Mouse (Mus musculus): ENCODE measurements around the gene B4galnt2. TPM values are rescaled to one million over a fixed set of nuclear protein-coding genes. Genes with fewer than 3 reads are reported as not detected.
A peak's percentile ranks its signal among the peaks of the same experiment; 100 is the strongest.
"Not testable (repeated sequence)": the region's sequence is repeated elsewhere in the genome, so short reads cannot be mapped to it uniquely, and the experiment has no call there.

B4galnt2 gene
- total RNA-seq, 2 experiments from 2014 or later = not detected

DNA sequence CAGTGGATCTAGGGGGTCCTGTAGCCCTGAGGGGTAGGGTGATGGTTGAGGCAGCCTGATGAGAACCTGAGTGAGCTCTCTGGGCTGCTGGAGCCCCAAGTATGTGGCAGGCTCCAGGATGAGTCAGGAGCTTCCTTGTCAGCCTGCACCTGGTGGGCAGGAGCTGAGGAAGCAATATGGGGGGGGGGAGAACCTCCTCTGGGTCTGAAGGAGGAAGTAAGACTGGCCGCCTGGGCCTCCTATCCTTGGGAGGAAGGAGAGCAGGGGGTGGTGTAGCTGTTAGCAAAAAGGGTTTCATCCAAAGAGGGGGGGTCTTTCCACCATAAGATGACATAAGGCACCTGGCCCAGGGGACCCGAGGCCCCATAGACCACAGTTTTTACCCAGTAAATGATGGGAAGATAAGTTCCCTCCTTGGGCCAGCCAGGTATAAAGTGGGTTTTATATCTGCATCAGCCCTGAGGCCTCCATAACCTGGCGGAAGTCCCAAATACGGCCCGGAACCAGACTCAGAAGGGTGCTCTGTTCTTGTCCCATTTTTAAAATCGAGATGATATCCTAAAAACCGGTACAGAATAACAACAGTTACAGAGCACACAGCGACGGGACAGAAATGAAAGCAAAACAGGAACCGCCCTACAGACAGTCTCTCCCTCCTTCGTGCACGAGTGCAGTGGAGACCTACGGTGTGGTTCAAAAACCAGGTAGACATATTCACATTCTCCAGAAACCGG lies 18.1 kb downstream of the B4galnt2 start:
- DNase-seq (ENCODE audit: low spot score in 2 of 2) = no peak

DNA sequence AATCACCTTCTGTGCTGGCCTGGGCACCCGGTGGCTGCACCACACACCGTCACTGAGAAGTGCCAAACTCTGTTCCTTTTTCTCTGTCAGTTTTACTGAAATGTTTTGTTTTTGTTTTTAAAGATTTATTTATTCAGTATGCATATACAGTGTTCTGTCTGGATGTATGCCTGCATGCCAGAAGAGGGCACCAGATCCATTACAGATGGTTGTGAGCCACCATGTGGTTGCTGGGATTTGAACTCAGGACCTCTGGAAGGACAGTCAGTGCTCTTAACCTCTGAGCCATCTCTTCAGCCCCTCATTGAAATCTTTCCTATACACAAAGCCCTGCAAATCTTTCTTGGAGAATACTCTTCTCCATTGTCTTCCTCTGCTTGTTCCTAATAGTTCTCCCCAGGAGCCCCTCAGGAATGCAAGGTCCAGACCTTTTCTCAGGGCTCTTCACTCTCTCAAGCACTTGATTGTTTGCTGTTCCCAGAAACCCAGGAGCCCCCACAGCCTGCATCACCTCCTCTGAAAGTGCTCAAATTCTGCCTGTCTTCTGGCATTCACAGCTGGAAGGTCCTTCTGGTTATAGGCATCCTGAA lies 24.1 kb downstream of the B4galnt2 start:
- DNase-seq (ENCODE audit: low spot score in 2 of 2) = no peak

DNA sequence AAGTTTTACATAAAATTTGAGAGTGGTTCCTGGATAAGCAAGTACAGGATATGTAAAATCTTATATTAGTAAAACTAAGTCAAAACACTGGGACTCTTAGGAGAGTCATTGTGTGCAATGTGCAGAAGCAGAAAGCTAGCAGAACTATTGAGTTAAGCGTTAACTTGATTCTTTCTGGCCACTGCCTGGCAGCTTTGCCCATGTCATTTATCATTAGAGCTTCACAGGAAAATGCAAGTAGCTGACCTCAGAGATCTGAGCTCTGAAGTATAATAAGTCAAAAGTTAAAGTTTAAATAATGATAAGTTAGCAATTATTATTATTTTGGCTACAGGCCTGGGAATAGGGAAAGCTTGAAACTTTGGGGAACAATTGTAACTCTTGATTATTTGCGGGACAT lies 34.8 kb downstream of the B4galnt2 start:
- DNase-seq (ENCODE audit: low spot score in 2 of 2) = not testable (repeated sequence)

DNA sequence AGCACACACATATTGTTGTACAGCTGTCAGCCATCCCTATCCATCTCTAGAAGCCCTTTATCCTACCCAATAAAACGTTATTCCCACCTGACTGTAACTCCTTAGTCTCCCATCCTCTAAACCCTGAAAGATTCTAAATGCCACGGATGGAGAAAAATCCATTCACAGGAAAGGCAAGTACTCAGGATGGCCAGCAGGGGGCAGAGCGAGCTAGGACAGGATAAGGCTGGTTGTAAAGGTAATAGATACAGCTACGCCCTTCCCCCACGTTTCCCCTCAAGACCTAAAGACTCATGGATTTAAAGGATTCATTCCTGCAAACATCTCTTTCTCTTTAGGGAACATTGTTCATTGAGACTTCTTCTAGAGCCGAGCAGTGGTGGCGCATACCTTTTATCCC lies 38.4 kb downstream of the B4galnt2 start:
- DNase-seq (ENCODE audit: low spot score in 2 of 2) = peak; percentile 6 to 29

DNA sequence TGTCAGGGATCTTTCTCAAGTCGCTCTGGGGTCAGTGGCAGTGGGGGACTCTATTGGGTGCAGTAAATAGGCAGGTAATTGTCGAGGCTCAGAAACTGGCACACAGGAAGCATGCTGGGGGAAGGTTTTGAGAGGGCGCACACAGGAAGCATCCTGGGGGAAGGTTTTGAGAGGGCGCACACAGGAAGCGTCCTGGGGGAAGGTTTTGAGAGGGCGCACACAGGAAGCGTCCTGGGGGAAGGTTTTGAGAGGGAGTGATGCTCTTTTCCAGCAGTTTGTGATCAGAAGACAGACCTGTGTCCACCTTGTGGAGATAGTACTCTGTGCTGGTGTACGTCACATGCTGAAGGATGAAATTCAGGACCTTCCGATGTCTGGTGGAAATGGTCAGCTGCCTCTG lies 38.9 kb downstream of the B4galnt2 start:
- no peak for DNase-seq (ENCODE audit: low spot score in 2 of 2)

GRCm38 (mm10) chr11:95869918-95870470 lies 44.7 kb downstream of the B4galnt2 start:
- no peak for DNase-seq (ENCODE audit: low spot score in 2 of 2)

GRCm38 (mm10) chr11:95869442-95869841 lies 45.2 kb downstream of the B4galnt2 start:
- DNase-seq (ENCODE audit: low spot score in 2 of 2) = no peak

DNA sequence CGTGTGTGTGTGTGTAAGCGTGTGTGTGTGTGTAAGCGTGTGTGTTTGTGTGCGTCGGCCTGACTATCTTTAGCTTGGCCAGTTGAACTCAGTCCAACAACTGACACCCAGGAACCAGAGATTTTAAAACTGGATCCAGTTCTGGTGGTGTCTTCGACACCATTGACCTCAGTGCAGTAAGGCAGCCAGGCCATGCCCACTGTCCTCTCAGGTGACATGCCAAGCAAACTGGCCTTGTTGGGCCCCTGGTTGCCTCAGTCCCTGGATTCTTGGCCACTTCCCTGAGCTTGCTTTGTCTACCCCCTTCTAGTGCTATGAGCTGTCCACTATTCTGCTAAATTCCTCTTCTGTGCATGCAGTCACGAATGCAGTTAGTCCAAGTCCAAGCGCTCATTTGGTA lies 53.3 kb downstream of the B4galnt2 start:
- no peak for DNase-seq (ENCODE audit: low spot score in 2 of 2)

DNA sequence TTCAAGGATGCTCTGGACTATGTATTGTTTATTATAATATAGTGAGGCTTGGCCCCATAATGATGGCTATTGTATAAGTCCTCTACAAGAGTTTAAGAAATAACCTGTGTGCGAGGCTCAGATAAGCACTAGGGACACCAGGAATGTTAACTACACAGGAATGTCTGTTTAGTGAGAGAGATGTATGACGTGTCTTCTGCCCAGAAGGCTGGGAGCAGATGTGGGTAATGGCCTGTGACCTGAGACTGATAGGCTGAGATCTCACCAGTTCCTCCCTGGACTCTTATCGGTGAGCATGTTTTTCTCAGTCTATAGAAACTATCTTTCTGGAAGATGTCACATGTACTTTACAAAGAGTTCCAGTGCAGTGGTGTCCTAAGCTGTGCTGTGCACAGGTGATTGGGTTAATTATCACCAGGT lies 54.6 kb downstream of the B4galnt2 start:
- DNase-seq (ENCODE audit: low spot score in 2 of 2) = no peak

GRCm38 (mm10) chr11:95859468-95859855 lies 55.2 kb downstream of the B4galnt2 start:
- DNase-seq (ENCODE audit: low spot score in 2 of 2) = peak in 1 of 2 experiments; percentile 49

DNA sequence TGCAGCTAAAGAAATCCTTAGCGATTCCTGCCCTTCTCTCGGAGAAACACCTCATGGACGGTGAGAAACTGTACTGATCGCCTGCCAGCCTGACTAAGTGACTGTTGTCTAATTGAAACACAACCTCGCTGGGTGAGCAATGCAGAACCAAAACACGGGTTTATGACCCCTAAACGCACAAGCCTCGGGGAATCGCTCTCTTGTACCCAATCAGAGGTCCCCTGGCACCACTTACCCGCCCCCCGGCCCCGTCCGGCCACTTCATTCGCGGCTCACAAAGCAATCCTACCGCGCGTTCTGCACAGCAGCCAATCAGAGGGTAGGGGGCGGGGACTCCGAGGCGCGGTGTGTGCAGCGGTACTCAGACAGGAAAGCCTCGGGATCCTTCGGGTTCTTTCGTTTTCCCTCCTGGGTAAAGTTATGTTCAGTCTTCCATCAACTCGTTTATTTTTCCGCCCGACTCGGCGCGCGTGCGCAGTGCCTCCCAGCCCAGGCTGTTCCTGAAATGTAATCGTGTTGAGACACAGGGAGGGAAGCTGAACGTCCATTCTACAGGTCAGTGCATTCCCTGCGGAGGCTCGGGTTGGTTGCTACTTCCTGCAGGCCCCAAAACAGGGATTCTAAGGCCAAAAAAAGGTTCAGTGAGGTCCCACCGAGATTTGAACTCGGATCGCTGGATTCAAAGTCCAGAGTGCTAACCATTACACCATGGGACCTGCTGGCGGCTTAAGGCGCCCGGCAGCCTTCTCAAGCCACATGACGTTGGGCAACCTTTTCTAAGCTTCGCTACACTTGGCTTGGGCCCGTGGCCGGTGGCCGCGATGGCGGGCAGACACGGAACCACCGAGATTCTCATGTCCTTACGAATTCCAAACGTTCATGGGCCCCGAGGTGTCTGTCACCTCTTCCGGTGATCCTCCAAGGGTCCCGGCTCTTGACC lies 55.9 kb downstream of the B4galnt2 start:
- DNase-seq (ENCODE audit: low spot score in 2 of 2) = peak; percentile 93 to 98

DNA sequence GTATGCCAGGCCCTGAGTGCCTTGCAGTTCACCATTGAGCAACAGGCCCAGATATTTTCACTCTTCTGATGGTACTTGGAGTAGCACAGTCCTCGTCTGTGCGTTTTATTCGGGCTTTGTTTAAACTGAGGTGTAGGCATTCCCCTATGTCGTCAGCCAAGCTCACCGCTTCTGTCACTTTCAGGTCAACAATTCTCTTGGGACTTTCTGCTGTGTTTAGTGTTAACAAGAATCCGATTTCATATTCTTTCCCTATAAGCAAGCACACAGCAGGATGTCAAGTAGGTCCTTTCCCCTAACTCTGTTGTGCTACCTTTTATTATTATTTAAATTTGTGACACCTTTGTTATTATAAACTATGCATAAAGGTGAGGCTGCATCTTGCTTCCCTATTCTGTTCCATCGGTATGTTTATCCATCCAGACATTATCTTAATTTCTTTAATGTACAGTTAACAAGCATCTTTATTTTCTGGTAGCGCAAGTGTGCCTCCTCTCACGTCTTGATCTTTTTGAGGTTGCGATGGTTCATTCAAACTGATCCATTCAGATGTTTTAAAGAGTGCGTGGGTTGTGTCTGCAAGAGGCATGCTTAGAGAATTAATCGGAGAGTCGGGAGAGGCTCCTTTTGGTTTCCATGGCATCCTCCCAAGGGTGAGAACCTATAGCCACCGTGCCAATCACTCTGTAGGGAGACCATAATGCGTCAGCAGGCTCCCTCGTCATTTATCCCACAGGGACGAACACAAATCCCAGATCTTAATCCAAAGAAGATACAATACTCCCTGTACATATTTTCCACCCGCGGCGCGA lies 56.8 kb downstream of the B4galnt2 start:
- no peak for DNase-seq (ENCODE audit: low spot score in 2 of 2)

DNA sequence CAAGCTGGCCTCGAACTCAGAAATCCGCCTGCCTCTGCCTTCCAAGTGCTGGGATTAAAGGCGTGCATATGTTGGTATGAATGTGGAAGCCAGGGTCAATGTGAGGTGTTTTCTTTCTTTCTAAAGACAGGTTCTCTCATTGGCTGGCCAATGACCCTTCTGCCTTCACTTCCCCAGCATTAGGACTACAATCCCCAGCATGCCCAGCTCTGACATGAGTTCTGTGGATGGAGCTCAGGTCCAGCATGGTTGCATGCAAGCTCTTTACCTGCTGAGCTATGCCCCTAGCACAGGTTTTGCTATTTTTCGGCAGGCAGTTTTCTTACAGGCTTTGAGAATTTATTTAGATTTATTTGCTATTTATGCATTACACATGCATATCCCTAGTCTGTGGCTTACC lies 57.4 kb downstream of the B4galnt2 start:
- no peak for DNase-seq (ENCODE audit: low spot score in 2 of 2)

DNA sequence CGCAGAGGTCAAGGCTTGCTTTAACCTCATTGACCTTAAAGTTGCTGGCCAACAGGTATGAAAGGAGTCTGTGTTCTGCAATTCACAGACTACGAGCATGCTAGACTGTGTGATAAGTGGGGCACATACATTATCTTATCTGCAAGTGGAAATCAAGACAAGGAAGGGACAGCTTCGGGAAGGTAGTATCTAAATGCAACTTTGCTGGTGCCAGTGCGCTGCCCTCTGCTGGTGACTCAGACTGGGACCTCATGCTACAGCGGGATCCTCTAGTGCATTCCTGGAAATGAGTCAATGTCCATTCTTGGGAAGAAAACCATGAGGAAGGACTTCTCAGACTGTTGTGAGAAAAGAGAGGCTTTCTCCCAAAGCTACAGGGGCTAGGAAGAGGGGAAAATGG lies 61.0 kb downstream of the B4galnt2 start:
- peak in 1 of 2 experiments; percentile 52 for DNase-seq (ENCODE audit: low spot score in 2 of 2)

- DNase-seq (ENCODE audit: low spot score in 2 of 2) = no peak
These were observed 63.8 kb downstream of the B4galnt2 start for GRCm38 (mm10) chr11:95850898-95851297.

- DNase-seq (ENCODE audit: low spot score in 2 of 2) = no peak
These were observed 69.8 kb downstream of the B4galnt2 start for GRCm38 (mm10) chr11:95844935-95845334.

- no peak for DNase-seq (ENCODE audit: low spot score in 2 of 2)
These were observed 71.2 kb downstream of the B4galnt2 start for GRCm38 (mm10) chr11:95843421-95843950.

DNA sequence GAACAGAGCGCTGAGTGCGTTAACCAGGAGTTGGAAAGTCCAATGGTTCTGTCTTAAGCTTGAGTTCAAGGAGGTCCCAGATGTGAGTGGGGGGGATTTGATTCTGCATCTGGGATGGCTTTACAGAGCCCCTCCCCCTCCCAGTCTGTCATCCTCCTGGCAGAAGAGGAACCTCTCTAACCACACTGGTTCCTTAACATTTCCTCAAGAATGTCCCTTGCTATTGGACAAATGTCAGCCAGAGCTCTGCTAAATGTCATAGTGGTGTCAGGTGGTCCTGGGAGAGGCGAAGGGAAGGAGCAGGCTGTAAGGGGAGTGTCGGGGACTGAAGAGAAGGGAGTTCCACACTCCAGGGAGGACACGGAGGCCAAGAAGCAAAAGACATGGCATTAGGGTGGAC lies 71.7 kb downstream of the B4galnt2 start:
- no peak for DNase-seq (ENCODE audit: low spot score in 2 of 2)

GRCm38 (mm10) chr11:95842074-95842681 lies 72.5 kb downstream of the B4galnt2 start, which contains the start of gene Abi3:
TSS of gene Abi3 (minus strand) at chr11:95842476.
- DNase-seq (ENCODE audit: low spot score in 2 of 2) = no peak

DNA sequence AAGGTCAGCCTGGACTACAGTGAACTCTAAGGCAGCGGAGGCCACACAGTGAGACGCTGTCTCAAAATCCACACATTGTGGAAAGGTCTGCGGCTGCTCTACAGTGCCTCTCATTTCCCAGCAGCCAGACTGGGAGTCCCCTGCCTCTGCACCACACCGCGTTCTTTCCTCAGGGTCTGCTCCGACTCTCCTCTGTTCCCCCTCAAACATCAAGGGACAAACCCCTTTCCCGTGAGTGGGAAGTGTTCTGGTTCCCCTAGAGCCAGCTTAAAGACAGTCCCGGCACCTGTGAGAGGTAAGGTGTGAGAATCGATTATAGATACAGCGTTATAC lies 73.2 kb downstream of the B4galnt2 start:
- no peak for DNase-seq (ENCODE audit: low spot score in 2 of 2)

Measured in layer of hippocampus, adult 18-20 months (tissue).